Mouse (Mus musculus) kidney, adult 11 months (tissue): ENCODE measurements around the gene Ccdc93.

ENCODE experiments used
- DNase-seq: peaks from one replicate; pipeline ENCODE4 v3.0.0; 2022

Ccdc93 gene

DNA sequence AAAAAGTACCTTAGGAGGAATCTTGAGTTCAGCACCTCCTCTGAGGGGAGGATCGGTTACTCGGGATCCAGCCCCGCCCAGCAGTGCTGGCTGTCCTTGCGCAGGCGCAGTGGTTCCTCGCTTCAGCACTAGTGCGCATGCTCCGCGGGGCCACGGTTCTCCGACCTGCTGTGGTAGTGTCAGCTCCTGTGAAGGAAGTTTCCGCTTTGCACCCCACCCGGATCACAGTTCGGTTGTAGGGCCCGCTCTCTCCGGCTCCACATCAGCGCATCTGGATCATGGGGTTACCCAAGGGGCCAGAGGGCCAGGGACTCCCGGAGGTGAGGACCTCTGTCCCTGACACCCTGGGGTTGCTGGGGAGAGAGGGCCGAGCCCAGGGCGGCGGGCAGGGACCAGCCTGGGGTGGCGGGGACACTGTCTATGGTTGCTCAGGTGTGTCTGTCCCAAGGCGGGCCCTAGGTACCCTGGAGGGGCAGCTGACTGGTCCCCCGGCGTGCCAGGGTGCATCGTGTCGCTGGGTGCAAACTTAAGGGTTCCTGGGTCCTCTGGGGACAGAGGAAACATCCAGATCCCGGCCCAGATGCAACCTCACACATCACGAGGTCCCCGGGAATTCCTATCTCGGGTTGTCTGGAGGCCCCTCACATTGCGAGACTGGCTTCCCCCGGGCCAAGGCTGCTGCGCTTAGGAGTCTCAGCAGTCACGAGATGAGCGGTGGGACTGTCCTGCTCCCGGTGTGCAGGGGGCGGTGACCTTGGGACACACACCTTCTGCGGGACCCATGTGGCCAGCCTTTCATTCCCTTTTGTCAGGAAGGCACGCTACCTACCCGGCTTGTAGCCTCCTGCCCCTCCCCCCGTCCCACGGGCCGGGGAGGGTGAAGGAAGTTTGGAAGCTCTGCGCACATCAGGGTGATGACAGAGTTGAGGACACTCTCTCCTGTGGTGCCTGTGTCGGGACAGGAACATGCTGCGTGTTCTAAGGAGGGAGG, at the start of gene Ccdc93:
TSS of gene Ccdc93 (plus strand) at position 112 of the 991 bp plus-strand sequence.
- DNase-seq = peak; percentile 97

DNA sequence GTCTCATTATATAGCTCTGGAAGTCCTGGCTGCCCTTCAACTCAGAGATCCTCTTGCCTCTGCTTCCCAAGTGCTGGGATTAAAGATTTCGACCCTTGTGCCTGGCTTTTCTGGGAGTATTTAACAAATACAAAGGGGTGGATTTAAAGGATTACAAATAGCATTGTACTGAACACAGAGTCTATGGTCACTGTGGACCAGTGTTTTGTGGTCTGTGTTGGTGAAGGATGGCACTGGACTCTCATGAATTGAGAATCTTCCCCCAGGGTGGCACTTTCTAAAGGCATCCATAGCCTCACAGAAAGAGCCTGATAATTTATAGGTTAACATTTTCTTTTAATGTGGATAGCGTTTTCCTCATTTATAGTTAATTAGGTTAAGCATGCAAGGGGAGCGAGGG, 49.3 kb upstream of the Ccdc93 start:
- no peak for DNase-seq

DNA sequence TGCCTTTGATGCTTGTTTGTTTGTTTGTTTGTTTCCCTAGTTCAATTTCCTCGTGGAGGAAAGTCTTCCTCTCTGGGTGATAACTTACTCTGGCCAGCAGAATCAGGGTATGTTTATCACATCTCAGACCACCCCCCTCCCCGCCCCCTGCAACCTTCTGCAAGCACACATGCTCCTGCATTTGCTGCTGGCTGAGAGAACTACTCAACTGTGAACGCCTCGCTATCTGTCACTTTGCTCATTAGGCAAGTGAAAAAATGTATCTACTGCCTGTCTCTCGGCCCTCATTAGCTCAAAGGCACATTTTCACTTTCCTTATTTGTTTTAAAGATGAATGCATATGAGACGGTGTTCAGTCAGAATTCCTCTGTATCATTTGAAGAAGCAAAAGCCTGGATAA, 42.5 kb upstream of the Ccdc93 start:
- no peak for DNase-seq

DNA sequence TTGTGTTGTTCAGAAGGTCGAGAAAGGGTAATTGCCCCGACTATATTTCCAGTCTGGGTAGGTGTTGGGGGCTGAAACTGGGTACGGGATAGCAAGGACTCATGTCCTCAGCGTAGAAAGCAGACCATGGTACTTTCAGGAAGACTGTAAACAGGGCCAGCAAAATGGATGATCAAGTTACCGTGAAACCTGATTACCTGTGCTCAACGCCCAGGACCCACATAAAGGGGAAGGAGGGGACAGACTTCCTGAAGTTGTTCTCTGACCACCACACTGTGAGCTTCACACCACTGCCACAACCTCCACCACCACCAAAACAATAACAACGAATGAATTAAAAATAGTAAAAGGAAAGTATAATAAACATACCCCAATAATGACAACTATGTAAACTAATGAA, 42.1 kb upstream of the Ccdc93 start:
- DNase-seq = no peak

DNA sequence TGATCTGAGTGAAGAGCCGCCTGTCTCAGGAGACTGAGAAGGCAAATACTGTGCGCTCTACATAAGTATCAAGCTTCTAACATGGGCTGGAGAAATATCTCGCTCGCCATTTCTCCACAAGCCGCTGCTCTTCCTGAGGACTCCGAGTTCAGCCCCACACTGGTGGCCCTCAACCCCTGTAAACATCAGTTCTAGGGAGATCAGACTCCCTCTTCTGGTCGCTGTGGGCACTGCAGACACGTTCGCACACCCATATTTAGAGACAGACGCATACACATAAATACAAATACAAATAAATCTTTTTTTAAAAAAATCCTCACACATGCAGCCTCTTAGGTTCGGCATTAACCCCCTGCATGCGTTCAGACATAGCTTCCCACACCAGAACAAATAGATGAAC, 41.3 kb upstream of the Ccdc93 start:
- DNase-seq = no peak

DNA sequence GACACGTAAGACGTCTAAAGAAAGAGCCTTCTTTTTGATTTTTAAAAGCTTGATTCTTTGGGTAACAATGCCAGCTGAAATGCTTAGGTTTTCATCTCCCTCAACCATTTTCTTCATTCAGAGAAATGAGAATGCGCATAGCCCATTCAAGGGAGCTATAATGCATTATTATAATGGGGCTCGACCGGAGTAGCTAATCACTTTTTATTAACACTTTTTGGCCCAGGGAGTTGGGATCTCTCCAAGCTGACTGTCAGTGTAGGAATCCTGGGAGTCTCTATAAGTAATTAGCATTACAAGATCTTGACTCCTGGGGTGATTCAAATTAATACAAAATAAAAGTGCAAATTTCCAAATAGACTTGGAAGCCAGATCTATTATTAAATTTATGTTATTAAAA, 40.8 kb upstream of the Ccdc93 start:
- no peak for DNase-seq

DNA sequence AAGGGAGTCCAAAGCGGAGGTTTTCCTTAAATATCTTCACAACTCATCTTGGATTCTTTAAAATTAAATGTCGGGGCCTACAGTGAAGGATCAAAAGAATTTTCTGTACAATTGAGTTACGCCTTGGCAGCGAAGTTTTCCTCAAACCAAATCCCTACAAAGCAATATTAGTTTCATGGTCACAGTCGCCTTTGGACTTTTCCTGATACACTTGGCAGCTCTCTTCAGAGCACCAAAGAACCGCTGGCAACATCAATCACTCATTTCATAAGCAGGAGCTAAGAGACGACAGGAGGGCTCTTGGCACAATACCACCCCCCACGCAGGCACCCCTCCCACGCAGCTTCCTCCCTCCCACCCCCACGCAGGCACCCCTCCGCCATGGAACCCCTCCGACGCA, 40.4 kb upstream of the Ccdc93 start:
- DNase-seq = no peak

DNA sequence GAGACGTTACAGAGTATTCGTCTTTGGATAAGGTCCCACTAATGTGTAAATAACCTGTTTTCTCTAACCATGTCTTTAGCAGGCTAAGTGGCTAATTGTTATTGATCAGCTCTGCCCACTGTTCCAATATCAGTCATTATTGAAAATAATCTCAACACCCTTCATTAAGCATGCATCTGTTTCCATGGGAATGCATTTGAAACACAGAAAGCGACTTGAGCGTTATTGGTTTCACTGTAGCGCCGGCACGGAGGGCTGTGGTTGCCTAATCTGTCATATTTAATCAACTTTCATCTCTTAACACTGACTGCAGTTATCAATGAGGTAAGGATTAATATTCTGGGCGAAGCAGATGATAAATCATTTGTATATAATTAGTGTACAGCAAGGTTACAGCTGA, 40.0 kb upstream of the Ccdc93 start:
- DNase-seq = no peak

DNA sequence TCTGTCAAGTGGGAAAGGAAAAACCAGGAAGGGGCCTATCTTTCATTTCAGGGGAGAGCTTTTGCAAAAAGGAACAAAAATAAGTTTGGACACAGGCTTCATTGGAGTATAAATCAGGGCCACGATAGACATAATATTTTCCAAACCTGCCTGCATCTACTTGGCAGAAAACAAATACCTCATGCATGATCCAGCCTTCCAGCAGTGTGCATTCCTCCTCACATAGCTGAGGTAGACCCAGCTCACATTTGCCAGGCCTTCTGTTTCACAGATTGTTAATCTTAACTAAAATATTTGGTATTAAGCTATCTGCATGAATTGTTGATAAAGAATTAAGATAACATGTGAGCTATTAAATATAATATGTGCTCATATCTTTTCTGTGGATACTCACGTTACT, 37.7 kb upstream of the Ccdc93 start:
- DNase-seq = no peak

DNA sequence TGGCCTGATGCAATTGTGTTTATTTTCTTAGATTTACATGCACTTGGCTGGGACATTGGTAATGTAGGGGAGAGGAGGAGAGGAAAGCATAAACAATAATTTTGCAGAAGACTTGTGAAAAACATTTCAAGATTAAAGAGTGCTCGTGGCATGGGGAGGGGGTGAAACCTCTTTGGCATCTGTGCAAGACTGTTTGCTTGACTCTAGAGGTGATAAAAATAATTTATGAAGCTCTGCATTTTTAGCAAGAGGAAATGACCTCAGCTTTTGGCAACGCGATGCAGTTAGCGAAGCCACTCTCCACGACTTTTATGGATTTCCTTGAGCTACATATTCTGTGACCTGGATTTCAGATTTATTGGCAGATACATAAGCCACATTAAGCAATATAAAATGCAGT, 36.1 kb upstream of the Ccdc93 start:
- peak; percentile 3 for DNase-seq

DNA sequence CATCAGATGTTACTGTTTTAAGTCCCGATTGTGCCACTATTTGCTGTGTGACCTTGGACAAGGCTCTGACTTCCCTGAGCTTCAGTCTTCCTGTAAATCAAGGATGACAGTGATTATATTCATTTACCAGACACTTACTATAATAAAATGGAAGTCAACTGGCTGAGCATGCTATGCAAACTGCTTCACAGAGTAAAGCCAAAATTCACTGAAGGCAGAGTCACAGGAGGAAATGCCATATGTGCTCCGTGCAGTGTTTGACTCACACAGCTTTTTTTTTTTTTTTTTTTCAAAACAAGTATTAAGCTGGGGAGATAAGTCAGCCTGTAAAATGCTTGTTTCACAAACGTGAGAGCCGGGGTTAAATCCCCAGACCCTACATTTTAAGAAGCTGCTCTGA, 34.3 kb upstream of the Ccdc93 start:
- DNase-seq = no peak

DNA sequence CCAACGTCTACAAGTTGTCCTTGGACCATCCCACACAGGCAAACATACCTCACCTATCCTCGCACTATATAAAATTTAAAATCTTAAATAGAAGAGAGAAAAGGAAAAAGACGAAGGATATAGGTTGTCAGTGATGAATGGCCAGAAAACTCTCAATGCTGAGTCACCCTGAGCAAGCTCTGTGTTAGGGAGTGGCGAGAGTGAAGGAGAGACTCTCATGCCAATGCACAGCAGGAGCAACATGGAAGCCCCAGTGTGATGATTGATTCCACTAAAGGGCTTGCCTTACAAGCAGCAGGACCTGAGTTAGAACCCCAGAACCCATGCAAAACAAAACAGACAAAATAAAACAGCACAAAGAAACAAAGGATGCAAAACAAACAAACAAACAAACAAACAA, 32.6 kb upstream of the Ccdc93 start:
- no peak for DNase-seq

DNA sequence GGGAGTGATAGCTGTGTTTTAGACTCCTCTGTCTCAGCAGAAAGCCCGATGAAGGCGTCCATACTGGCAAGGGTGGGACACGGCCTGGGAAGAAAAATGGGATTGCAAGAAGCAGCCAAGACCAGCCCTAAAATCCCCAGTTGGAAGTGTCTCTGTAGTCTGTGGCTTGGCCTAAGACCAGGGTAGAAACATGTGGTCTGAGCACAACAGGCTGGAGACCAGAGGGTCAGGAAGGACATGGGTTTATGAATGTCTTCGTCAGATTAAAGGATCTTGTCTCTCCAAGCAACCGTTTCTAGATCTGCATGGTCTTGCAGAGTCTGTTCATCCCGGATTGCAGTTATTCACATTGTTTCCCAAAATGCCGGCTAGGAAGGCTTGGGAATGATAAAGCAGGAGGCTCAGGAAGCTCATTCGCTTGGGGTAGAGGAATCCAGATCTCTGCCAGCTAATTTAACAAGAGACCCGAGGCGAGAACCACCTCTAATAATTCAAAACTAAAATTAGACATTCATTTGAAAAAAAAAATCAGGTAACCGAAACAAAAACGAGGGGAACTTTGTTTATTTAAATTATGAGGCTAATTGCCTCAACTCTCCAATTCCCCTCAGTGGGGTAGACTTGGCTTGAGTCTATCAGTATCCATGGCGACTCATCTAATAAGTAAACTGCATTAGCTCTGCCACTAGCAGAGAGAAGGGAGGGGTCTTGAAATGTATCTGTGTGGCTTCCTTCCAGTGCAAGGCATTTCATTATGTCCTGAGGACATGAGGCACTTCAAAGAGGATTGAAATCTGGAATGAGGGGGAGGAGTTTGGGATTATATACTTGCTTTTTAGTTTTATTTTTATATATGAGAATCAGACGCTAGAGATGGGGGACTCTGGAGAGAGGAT, 31.6 kb upstream of the Ccdc93 start:
- no peak for DNase-seq

DNA sequence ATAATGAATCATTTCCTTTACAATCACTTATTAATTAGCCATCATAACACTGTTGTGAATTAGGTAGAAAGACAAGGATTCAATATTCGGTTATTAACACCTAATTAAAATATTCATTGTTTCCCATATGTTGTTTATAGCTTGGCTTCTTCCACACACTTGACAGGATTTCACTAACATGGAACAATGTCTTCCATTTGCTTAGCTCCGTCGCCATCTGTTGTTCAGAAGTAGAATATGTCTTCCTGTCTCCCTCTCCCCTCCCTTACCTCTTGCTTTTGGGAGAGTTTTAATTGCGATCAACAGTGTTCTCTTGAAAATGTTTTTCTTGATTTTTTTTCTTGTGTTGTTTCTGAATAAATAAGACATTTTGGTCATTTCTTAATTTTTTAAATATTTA, 30.6 kb upstream of the Ccdc93 start:
- no peak for DNase-seq

DNA sequence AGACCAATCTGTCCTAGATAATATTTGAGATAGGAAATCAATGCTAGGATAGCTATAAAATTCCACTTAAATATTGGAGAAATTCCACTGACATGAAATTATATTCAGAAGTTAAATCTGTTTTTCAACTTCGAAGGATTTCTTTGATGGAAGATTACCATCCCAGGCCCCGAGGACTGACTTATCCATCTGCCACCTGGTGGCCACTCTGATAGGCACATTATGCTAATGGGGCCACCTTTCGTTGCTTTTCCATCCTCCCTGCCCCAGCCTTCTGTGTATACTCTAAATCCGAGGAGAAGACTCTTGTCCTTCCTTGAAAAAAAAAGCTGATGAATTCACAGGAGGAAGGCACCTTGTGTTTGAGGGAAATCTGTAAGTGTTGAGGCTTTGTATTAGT, 11.8 kb upstream of the Ccdc93 start:
- no peak for DNase-seq

DNA sequence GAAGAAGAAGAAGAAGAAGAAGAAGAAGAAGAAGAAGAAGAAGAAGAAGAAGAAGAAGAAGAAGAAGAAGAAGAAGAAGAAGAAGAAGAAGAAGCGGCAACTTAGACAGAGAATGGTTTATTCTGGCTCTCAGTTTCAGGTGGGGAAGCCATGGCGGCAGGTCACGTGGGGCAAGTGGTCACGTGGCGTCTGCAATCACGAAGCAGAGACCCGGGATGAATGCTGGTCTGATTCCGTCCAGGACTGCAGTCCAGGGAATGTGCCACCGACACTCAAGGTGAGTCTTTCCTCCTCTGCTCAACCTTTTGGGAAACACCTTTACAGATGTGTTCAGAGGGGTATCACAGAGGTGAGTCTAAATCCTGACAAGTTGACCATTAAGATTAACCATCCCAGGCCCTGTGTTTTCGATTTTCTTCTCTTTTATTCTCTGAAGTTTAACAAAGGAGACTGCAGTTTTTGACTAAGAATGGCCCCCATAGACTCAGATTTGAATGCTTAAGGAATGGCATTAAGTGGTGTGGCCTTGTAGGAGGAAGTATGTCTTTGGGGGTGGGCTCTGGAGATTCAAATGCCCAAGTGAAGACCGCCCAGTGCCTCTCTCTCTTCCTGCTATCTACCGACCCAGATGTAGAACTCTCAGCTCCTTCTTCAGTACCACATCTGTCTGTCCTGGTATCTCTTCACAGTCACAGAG, 11.1 kb upstream of the Ccdc93 start:
- DNase-seq = no peak

DNA sequence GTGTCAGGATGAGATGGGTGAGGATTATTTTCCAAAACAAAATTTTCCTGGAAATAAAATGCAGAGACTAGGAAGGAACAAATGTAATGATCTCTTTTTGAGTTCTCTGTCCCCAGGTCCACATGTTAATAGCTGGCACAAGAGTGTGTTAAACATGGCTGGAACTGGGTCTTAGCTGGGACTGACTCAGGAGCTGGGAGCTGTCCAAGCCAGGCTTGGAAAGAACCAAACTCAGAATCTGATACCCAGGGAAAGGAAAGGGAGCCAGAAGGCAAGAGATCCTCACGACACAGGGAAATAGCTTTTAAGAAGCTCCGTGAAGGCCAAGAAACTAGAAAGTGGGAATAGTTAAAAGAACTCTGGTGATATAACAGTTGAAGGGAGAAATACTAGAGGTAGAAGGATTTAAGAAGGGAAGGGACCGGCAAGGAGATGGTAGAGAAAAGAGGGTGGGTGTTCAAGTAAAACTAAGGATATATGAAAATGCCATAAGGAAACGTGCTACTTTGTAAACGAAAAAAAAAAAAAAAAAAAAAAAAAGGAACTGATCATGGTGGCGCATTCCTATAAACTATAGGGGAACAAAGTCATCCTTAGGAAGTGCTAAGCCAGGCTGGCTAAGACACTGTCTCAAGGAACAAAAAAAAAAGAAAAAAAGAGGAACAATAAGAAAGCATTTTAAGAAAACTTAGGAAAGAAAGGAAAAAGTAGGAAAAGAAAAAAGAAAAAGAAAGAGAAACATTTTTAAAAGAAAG, 489 bp upstream of the Ccdc93 start:
- DNase-seq = no peak

DNA sequence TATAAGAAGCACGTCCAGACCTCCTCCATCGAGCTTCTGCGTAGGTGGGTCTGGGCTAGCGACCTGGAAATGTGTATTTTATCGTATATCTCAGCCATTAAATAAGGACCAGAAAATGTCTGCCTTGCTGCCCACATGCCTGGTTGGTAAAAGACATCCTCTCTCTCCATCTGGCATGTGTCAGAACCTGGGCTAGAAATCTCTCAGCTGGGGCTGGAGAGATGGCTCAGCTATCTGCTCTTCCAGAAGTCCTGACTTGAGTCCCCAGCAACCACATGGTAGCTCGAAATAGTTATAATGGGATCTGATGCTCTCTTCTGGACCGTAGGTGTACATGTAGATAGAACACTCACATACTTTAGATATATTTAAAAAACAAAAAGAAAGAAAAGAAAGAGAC, 5.1 kb downstream of the Ccdc93 start:
- DNase-seq = no peak

DNA sequence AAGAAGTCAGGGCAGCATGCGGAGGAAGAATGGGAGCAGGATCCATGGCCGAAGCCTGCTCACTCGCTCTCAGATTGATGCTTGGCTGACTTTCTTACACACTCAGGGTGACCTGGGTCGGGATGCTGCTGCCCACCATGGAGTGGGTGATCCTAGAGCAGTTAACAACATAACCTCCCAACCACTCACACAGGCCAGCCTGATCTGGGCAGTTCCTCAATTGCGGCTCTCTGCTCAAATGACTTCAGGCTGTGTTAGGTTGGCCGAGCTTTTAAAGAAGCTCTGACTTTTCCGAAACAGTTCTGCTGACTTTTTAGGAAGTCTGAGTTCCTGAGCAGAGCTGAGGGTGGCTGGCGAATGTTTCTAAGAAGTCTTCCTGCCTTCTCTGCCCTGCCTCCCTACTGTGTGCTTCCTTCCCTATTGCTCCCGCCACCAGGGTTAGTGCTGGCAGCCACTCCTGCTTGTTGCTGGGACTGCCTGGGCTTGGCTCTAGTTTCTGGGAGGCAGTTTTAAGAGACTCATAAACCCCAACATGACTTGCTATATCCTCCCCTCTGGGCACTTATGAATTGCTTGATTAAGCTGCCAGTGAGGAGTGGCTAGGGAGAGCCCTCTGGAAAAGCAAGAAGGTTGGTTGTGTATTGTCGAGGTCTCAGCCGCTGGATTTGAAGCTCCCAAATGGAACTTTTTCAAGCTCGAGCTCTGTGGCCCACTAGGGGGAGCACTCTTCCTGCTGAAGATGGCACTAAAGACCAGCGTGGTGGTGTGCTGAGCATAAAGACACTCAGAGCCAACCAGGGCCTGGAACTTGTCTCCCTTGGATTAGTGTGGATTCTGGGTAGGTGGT, 9.9 kb downstream of the Ccdc93 start:
- DNase-seq = peak; percentile 31

DNA sequence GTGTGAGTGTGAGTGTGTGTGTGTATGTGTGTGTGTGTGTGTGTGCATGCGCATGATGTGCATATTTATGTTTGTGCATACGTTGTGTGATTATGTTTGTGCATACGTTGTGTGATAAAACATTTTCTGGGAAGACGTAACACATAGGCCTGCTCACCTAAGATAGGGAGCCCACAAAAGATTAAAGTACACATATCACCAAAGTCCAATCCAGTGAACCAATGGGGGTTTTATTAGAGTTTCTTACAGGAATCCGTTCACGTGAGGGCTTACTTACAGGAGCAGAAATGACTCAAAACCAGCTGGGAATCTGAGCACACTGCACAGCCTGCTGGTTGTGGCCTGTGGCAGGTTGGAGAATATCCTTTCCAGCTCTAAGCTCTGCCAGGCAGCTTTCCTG, 13.3 kb downstream of the Ccdc93 start:
- no peak for DNase-seq

DNA sequence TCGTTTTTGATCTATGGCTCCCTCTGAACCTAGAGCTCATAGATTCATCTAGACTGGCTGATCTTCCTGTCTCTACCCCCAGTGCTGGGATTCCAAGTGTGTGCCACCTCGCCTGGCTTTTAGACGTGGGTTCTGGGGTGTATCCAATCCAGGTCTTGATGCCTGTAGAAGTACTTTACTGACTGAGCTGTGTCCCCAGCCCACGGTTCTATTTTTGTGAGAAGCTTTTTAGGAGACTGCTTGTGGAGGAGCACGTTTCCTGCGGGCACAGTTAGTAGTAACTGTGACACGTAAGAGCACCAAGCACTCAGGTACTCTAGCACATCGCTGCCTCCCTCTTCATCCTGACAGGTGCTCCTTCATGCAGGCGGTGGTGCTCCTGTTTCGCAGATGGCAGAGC, 16.4 kb downstream of the Ccdc93 start:
- DNase-seq = no peak

DNA sequence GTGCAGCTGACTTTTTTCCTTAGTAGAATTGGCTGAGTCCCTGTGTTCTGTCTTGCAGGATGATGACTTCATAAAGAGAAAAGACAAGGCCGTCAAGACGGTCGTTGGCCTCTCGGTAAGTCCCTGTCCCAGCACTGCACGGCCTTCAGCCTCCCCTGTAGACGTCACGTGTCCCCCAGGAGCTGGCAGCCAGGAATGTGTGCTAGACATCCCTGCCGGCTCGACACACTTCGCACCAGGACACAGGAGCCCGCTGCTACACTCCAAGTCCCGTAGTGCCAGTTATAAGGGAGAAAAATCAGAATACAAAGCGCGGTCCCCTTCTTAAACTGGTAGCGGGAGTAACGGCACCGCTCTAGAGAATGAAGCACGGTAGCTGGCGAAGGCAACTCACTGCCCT, 17.3 kb downstream of the Ccdc93 start:
- DNase-seq = no peak
